Mouse (Mus musculus) heart, postnatal 14 days (tissue): ENCODE measurements around the gene Usp2. TPM values are rescaled to one million over a fixed set of nuclear protein-coding genes. Genes with fewer than 3 reads are reported as not detected.

ENCODE experiments used
- DNase-seq, 2 experiments: peaks; one replicate each; pipeline ENCODE4 v3.0.0; 2021 to 2022
- intact Hi-C: fragments of 180-260 bp; cut with DNase I; formaldehyde crosslinking; loops from one replicate; pipeline ENCODE4 v1.15.1; 2025
- total RNA-seq, 2 experiments: library from RNA; stranded (reverse); gene quantifications; 2 replicates each; pipeline ENCODE4 v1.2.3; 2021

Gene Usp2
- total RNA-seq, 2 experiments from 2014 or later: 149 to 157 TPM

- DNase-seq: peak; percentile 70 to 73
- intact Hi-C loops: loop anchor here (5.0 kb wide), 1 partner anchor 207 kb away; the partner anchor contains the start of gene Hmbs
Observed at GRCm38 (mm10) chr9:44134851-44135730, 68.3 kb downstream of the Usp2 start.

DNA sequence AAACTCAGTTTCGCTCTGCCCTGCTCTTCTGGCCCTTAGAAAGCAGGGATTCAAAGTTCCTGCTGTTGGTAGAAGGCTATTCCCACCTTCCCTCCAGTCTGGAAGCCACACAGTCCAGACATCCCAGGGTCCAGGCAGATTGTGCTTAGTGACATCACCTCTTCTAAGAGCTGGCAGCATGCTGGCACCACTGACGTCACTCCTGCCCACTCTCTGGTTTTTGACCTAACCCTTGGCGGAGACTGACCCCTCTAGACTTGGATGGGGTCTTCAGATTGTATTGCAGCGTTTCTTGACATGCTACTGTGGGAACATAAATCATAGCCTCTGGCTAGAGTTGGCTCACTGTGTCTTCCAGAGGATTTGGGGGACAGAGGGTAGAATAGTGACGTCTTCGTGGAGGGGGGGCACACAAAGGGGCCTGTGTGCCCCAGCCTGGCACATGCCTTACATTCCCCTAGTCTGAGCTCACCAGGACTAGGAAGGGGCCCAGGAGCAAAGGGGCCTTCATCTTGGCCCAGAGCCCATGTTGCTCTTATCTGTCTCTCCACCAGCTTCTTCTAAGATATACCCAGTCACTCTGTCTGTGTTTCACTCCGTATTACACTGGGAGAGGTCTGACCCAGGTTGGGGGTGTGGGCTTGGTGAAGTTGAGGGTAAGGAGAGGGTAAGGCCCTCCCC lies 69.0 kb downstream of the Usp2 start:
- no peak for DNase-seq
- intact Hi-C loops: no loop called here

GRCm38 (mm10) chr9:44137846-44138245 lies 71.0 kb downstream of the Usp2 start:
- DNase-seq: no peak
- intact Hi-C loops: no loop called here

- DNase-seq: no peak
Observed at GRCm38 (mm10) chr9:44141951-44142350, 75.1 kb downstream of the Usp2 start.

DNA sequence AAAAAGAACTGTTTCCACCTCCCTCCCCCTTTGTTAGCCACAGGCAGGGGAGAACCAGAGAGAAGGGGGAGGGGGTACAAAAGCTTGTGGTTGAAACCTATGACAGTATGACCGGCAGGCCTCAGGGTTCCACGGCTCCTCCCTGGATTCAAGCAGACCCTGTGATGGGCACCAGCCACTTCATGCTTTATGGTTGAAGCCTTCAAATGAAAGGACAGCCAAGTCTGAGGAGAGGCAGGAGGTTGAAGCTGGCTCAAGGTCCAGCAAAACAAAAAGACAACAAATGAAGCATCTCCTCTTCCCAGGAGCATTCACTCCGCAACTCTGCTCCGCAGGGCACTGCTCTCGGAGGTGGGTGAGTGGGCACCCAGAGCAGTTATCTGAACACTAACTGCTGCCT lies 76.6 kb downstream of the Usp2 start:
- intact Hi-C loops: no loop called here
- DNase-seq: no peak

More at GRCm38 (mm10) chr9:44141951-44142350, 75.1 kb downstream of the Usp2 start:
- intact Hi-C loops: no loop called here

- intact Hi-C loops: no loop called here
- no peak for DNase-seq
Observed at GRCm38 (mm10) chr9:44144023-44144717, 77.3 kb downstream of the Usp2 start.

DNA sequence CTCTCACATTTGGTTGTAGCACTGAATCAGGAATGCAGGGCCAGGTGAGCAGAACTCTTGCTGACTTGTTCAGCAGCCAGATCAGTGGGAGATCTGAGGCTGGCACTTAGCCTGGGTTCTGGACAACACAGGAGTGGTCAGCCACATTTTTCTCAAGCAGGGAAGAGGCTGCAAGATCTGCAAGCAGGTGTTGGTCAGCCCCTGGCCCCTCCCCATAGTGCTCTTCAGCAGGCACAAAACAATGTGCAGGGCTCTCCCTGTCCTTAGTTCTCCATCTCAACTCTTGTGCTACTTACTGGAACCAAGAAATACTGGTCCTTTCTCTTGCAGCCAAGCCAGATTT lies 77.9 kb downstream of the Usp2 start:
- DNase-seq: no peak
- intact Hi-C loops: no loop called here

Other genes starting within 250 kb of the Usp2 start
- 10 to 100 TPM; 27.1 to 57.0 TPM for gene Thy1, start 23.6 kb upstream of the Usp2 start, total RNA-seq
- gene Mfrp, start 34.7 kb downstream of the Usp2 start, total RNA-seq: not detected
- gene C1qtnf5, start 40.2 kb downstream of the Usp2 start, total RNA-seq: 10 to 100 TPM; 15.2 to 19.5 TPM
- under 1 TPM in 1 of 2 experiments, not detected in 1; 0.12 TPM for gene Gm49380, start 46.5 kb downstream of the Usp2 start, total RNA-seq
- 10 to 100 TPM; 10.1 to 11.3 TPM for gene Rnf26, start 46.5 kb downstream of the Usp2 start, total RNA-seq
- gene Mcam, start 67.4 kb downstream of the Usp2 start, total RNA-seq: 10 to 100 TPM; 81.2 to 82.3 TPM
- 10 to 100 TPM; 26.4 to 31.2 TPM for gene Cbl, start 167.0 kb downstream of the Usp2 start, total RNA-seq
- 1 to 10 TPM in 1 of 2 experiments, not detected in 1; 1.1 TPM for gene Ccdc153, start 173.7 kb downstream of the Usp2 start, total RNA-seq
- gene Pdzd3, start 184.4 kb downstream of the Usp2 start, total RNA-seq: 1 to 10 TPM; 2.0 to 2.8 TPM
- gene Nlrx1, start 201.6 kb downstream of the Usp2 start, total RNA-seq: 10 to 100 TPM; 17.3 TPM
- under 1 TPM; 0.72 to 0.73 TPM for gene Abcg4, start 221.6 kb downstream of the Usp2 start, total RNA-seq
- 10 to 100 TPM; 11.0 to 11.4 TPM for gene Hinfp, start 238.7 kb downstream of the Usp2 start, total RNA-seq